Mouse (Mus musculus) MN1 (cell line): ENCODE measurements around the gene Ms4a7.
"Not testable (repeated sequence)": the region's sequence is repeated elsewhere in the genome, so short reads cannot be mapped to it uniquely, and the experiment has no call there.

Experiments
- DNase-seq: peaks from one replicate; pipeline ENCODE4 v3.0.0-alpha.2; 2016; ENCODE audit warnings: low spot score

The Ms4a7 gene

GRCm38 (mm10) chr19:11335932-11336331, at the start of gene Ms4a7:
Gene Ms4a7, minus strand, starts transcription at chr19:11336146.
- no peak for DNase-seq

GRCm38 (mm10) chr19:11376399-11376798, 40.5 kb upstream of the Ms4a7 start:
- no peak for DNase-seq

GRCm38 (mm10) chr19:11375273-11375672, 39.3 kb upstream of the Ms4a7 start, which contains the start of gene Ms4a4a:
Gene Ms4a4a, plus strand, starts transcription at chr19:11375523.
- DNase-seq, result no peak

GRCm38 (mm10) chr19:11371181-11371580, 35.2 kb upstream of the Ms4a7 start:
- DNase-seq, result no peak

- DNase-seq, result no peak
These were observed 32.4 kb upstream of the Ms4a7 start for GRCm38 (mm10) chr19:11368310-11368709.

- DNase-seq, result no peak
These were observed 26.1 kb upstream of the Ms4a7 start for GRCm38 (mm10) chr19:11362002-11362401.

- no peak for DNase-seq
These were observed 24.2 kb upstream of the Ms4a7 start for GRCm38 (mm10) chr19:11360106-11360505.

- DNase-seq, result no peak
These were observed 19.8 kb upstream of the Ms4a7 start for GRCm38 (mm10) chr19:11355730-11356129.

- no peak for DNase-seq
These were observed 15.9 kb upstream of the Ms4a7 start for GRCm38 (mm10) chr19:11351878-11352277.

GRCm38 (mm10) chr19:11349698-11350481, 13.9 kb upstream of the Ms4a7 start:
- no peak for DNase-seq

- DNase-seq, result no peak
These were observed 8.0 kb upstream of the Ms4a7 start for GRCm38 (mm10) chr19:11343992-11344391.

- DNase-seq, result no peak
These were observed 7.2 kb upstream of the Ms4a7 start for GRCm38 (mm10) chr19:11343147-11343546.

- no peak for DNase-seq
These were observed 14.8 kb downstream of the Ms4a7 start for GRCm38 (mm10) chr19:11321123-11321522.

GRCm38 (mm10) chr19:11316786-11317185, 19.2 kb downstream of the Ms4a7 start:
- no peak for DNase-seq

GRCm38 (mm10) chr19:11314354-11314753, 21.6 kb downstream of the Ms4a7 start, which contains the start of gene Ms4a14:
Gene Ms4a14, minus strand, starts transcription at chr19:11314454.
- DNase-seq, result no peak

GRCm38 (mm10) chr19:11308888-11309287, 27.1 kb downstream of the Ms4a7 start:
- no peak for DNase-seq

GRCm38 (mm10) chr19:11299529-11299928, 36.4 kb downstream of the Ms4a7 start:
- not testable (repeated sequence) for DNase-seq

- DNase-seq, result no peak
These were observed 37.0 kb downstream of the Ms4a7 start for GRCm38 (mm10) chr19:11298939-11299338.

- DNase-seq, result not testable (repeated sequence)
These were observed 42.3 kb downstream of the Ms4a7 start for GRCm38 (mm10) chr19:11293616-11294015.

- DNase-seq, result no peak
These were observed 43.0 kb downstream of the Ms4a7 start for GRCm38 (mm10) chr19:11292990-11293389.

GRCm38 (mm10) chr19:11283773-11284172, 52.2 kb downstream of the Ms4a7 start, which contains the start of gene Ms4a5:
Gene Ms4a5, minus strand, starts transcription at chr19:11283873.
- no peak for DNase-seq

GRCm38 (mm10) chr19:11280223-11280622, 55.7 kb downstream of the Ms4a7 start:
- DNase-seq, result no peak

GRCm38 (mm10) chr19:11276431-11276830, 59.5 kb downstream of the Ms4a7 start:
- DNase-seq, result no peak
